Mouse (Mus musculus): ENCODE measurements around the gene Hs6st1.

The Hs6st1 gene

DNA sequence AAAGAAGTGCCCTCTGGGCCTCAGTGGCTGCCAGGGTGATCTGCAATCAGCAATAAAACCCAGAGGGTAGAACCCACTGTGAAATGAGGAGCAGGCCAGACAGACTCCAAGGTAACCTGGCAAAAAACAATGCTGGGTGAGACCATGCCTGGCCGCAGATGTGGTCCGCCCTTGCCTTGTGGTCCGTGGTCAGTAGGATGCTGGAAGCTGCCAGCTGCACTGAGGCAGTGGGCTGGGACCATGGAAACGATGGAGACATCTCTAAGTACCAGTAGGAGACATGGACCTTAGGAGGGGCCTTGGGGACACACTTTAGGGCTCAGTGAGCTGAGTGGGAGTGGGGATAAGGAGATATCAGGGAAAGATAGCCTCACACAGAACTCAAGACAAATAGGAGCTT lies 64.0 kb downstream of the Hs6st1 start:
- no peak for DNase-seq

DNA sequence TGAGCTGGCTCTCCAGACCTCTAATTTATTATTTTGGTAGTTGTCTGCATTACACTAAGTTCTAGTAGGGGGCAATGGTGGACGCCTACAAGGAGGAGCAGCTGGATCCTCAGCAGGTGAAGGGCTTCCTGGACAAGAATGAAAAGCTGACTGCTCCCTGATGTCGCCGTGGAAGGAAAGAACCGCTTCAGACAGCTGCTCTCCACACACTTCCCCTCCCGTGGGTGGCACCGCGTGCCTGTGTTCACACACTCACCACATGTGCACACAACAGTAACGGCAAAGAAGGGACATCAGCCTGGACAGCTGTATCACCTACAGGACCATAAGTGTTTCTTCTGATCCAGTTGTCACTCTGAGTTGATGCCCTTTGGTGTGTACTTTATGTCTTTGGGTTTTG lies 64.8 kb downstream of the Hs6st1 start:
- no peak for DNase-seq

DNA sequence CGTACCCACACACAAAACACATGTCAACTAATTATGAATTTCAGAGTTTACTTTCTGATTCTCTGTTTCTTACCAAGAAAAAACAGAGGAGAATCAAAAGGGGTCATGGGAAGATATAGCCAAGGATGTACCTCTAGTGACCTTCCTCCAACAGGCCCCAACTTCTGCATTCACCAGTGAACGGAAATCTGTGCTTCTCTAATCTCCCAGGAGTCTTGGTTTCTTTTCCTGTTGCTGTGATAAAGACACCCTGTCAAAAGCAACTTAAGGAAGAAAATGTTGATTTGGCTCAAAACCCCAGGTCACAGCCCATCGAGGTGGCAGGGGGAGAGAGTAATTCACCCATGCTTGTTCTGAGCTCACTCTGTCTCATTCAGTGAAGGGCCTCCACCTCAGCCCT lies 65.4 kb downstream of the Hs6st1 start:
- DNase-seq = no peak

DNA sequence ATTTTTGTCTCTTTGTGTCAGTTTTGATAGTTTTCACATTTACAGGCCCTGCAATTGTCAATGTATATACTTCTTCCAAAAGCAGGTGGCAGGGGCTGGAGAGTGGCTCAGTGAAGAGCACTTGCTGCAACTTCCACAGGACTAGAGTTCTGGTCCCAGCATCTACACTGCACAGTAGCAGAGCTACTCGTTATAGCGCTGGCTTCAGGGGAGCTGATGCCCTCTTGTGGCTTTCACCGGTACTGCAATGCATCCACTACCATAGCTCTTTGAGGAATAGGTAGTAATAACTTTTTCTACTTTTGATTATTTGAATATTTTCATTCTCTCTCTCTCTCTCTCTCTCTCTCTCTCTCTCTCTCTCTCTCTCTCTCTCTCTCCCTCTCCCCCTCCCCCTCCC lies 66.4 kb downstream of the Hs6st1 start:
- peak; percentile 76 for DNase-seq

DNA sequence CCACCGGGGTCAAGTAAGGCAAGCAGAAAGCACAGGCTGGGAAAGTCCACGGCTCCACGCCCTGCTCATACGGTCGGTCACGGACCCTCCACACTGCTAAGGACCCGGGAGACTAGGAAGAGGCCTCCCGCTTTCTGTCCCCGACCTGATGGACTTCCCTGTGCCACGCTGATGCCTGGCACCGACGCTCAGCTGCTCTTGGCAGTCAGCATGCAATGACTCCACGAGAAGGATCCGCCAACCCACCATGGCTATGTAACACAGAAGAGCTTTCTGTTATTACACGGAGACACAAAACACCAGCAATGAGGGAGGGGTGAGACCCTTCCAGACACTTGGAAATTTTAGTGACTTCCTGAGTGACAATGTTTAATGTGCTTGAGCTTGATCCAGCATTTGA lies 72.1 kb downstream of the Hs6st1 start:
- no peak for DNase-seq

DNA sequence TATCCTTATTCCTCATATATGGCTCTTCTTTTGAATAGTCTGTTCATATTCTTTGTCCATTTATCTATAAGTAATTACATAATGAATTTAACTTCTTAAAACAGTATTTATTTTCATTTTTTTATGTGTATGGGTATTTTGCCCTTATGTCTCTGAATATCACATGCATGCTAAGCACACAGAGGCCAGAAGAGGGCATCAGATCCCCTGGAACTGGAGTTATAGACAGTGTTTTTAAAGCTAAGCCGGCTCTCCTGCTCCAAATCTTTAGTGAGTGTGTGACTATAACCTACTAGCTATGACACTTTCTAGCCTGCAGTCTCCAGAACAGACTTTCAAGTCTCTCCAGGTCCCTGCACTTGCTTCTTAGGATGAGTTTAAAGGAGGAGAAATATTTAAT lies 76.8 kb downstream of the Hs6st1 start:
- peak; percentile 50 for DNase-seq

DNA sequence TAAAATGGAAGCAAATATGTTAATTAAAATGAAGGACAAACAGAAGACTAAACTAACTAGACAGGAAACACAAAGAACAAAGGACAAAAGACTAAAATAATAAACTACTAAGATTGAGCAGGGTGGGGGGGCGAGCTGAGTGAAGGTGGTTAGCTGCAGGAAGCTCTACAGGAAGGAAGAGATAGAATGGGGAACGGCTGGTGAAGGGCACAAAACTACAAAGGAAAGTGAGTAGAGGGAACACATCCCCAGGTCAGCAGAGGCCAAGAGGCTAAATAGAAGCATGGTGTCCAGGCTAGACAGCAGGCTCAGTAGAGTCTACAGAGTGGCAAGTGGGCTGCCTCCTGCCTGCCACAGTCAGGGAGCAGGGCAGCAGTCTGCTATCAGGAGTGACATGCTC lies 80.6 kb downstream of the Hs6st1 start:
- no peak for DNase-seq

DNA sequence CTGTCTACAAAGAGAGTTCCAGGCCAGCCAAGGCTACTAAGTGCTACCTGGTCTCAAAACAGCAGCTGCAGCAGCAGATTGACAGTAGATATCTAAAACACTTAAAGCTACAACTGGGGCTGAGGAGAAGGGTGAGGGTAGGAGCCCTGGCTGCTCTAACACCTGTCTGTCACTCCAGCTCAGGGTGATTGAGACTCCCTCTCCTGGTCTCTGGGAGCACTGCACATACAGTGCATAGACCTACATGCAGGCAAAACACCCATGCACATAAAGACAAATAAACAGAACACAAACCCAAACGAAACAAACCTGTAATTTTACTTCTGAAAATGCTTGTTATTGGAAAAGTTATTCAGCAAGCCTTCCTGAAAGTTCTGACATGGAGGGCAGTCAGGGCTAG lies 81.2 kb downstream of the Hs6st1 start:
- no peak for DNase-seq

Measured in right cerebral cortex, postnatal 14 days (tissue).